Mouse (Mus musculus) gastrocnemius, adult 2 months (tissue): Measurements from ENCODE around the gene Celf6. TPM values are rescaled to one million over a fixed set of nuclear protein-coding genes. Genes with fewer than 3 reads are reported as not detected.

Experiments used
- DNase-seq: peaks from one replicate; pipeline ENCODE4 v3.0.0; 2022
- H3K27ac ChIP-seq: fragments of 200-600 bp; 2 replicates; pipeline ENCODE4 v1.8.1; 2022; ENCODE audit warnings: mild to moderate bottlenecking
- H3K4me3 ChIP-seq: fragments of 200-600 bp; 2 replicates; pipeline ENCODE4 v1.8.1; 2022; ENCODE audit warnings: mild to moderate bottlenecking, moderate library complexity
- CTCF ChIP-seq: fragments of 200-600 bp; IDR thresholded peaks from 2 replicates; pipeline ENCODE4 v1.8.1; 2022; ENCODE audit warnings: antibody characterized with exemption, mild to moderate bottlenecking, moderate library complexity
- intact Hi-C: fragments of 180-260 bp; cut with DNase I; formaldehyde crosslinking; loops from one replicate; pipeline ENCODE4 v1.15.1; 2025
- total RNA-seq, 2 experiments: library from RNA; stranded (reverse); gene quantifications; 2 replicates each; pipeline ENCODE4 v1.2.3; 2021

Gene Celf6
- total RNA-seq, 2 experiments from 2014 or later: not detected

DNA sequence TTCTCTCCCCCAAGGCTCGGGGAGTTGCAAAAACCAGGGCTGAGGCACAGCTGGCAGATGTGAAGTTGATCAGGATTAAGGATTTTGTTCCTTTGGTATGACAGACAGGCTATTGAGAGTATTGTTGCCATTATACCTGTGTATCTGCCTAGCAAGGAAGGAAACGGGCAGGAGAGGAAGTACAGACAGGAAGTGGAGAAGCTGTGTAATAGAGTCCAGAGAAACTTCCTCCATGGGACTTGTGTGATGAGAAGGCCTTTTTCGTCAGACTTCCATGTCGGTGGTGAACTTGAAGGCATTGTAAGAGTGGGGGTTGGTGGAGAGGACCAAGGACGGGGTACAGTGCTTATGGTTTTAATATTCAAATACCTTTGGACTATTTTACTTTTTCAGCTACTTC lies 26.7 kb upstream of the Celf6 start:
- no peak for DNase-seq
- peak overlapping the region; percentile 53 for H3K27ac ChIP-seq
- TF ChIP-seq CTCF: no peak
- H3K4me3 ChIP-seq: no peak overlapping the region
- intact Hi-C loops: no loop called here

DNA sequence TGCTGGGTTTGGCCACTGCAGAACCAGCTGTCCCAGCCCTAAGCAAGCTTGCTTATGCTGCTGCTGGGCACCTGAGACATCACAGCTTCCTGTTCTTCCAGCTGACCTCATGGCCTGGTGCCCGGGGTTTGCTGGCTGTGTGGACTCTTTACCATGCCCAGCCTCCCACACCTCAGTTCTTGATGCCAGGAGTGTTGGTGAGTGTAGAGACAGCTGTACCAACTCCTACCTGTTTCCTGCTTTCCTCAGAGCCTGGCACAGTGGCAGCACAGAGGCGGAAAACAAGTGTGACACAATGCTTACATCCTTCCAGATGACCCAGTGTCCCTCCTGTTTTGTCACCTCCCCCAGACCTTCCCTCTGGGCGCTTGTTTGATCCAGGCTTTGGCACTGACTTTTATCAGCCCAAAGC lies 26.1 kb upstream of the Celf6 start:
- peak overlapping the region; percentile 53 for H3K27ac ChIP-seq
- TF ChIP-seq CTCF: no peak
- peak; percentile 82 for DNase-seq

DNA sequence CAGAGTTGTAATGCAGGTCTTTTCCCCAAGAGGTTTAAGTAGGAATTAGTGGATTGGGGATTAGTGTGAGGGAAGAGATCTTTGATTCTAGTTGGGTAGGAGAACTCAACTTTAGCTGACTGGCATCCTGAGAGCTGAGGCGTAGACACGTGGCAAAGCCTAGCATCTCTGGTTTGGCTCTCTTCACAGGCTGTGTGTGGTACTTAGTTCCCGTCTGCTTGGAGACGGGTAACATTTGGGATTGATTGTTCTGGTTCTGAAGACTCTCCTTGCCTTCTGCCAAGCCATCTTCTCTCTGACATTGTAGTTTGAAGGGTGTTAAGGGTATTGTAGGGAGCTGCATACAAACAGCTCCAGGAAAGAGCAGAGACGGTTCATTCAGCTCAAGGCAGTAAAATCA lies 25.1 kb upstream of the Celf6 start:
- no peak for TF ChIP-seq CTCF
- intact Hi-C loops: no loop called here
- DNase-seq: no peak
- H3K4me3 ChIP-seq: no peak overlapping the region
- no peak overlapping the region for H3K27ac ChIP-seq

More for the DNA sequence above, 26.1 kb upstream of the Celf6 start:
- intact Hi-C loops: no loop called here
- H3K4me3 ChIP-seq: no peak overlapping the region

DNA sequence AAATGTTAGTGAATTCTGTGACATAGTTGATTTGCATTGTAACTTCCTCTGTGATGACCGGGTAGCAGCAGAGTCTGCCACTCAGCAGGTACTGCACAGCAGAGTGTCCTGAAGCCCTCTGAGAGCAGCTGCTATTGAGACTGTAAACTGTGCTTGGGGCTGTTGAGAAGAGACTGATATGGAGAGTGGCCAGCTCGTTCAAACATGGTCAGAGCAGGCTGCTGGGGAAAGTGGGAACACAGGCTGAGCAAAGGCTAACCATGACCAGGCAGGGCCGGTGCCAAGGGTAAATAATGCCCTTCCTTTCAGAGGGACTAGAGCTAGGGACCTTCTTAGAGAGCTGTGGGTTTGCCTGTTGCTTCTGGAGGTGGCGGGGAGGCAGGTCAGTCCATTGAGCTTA lies 24.0 kb upstream of the Celf6 start:
- intact Hi-C loops: no loop called here
- no peak for TF ChIP-seq CTCF
- Histone ChIP-seq H3K4me3 (no peak overlapping the region), H3K27ac (no peak overlapping the region)
- no peak for DNase-seq

DNA sequence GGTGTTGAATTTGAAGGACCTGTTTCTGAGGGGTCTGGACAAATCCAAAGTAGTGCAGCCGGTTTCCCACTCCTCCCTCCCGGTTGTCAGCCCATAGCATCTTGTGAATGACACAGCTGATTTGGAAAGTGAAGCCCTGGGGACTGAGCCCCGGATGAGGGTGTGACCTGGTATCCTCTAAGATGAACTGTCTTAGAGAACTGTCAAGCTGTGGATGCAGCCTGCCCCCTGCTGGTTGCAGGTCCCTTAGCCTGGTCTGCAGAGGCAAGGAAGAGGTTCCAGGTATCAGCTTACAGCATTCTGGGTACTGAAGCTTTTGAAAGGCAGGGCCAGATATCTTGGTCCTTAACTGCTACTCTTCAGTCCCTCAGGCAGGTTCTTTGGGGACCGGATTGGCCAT lies 12.1 kb upstream of the Celf6 start:
- DNase-seq: peak; percentile 91
- H3K4me3 ChIP-seq: no peak overlapping the region
- no peak overlapping the region for H3K27ac ChIP-seq
- peak; percentile 95 for TF ChIP-seq CTCF
- intact Hi-C loops: loop anchor here (5.0 kb wide), 1 partner anchor 223 kb away; no protein-coding TSS in a partner anchor

DNA sequence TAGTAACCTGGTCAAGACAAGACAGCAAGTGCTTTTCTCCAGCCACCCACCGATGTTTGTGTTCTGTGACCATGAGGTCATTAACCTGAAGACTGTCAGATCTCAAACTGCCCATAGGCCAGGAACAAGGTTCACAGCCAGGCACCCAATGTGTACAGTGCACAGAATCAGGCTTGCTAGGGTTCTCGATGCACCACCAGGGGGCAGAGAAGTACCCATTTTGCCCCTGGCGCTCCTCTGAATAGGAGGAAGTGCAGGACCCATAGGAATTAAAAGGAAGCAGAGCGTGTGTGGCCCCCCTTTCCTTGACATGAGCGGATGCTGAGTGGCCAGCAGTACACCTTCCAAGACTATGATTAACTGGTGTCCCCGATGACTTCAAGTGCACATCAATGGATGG lies 10.6 kb upstream of the Celf6 start:
- intact Hi-C loops: loop anchor here (2.0 to 5.0 kb wide), 2 partner anchors 18 to 225 kb away; no protein-coding TSS in a partner anchor
- peak; percentile 59 for DNase-seq
- Histone ChIP-seq H3K4me3 (no peak overlapping the region), H3K27ac (no peak overlapping the region)
- peak; percentile 68 for TF ChIP-seq CTCF

DNA sequence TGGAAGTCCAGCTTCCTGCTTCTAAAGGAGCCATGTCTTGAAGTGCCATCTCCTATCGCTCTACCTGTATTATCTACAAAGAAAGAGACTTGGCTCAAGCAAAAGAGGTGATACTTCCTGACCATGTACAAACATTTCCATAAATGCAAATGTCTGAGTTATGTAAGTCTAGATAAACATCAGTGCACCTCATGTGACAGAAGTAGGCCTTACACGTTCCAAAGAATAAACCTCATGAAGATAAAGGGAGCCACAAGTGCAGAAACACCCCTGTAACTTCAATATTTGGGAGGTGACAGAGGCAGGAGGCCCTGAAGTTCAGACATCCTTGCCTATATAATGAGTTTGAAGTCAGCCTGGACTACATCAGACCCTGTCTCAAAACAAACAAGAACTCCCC lies 5.9 kb upstream of the Celf6 start:
- Histone ChIP-seq H3K4me3 (no peak overlapping the region), H3K27ac (no peak overlapping the region)
- no peak for DNase-seq
- intact Hi-C loops: no loop called here
- no peak for TF ChIP-seq CTCF

DNA sequence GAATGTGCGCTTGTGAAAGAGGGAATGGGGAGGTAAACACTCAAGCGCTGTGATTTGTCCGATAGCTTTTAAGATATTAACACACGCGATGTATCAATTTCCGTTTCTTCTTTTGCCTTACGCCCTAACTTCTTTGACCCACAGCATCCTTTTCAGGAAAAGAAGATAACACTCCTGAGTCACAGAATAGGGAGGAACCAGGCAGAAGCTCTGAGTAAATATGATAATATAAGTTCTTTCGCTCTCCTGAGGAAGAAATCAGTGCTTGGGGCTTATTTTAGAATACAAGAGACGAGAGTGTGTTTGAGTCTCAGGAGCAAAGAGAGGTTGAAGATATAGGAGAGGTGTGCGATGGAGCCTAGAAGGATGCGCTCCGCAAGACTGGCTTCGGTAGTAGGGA lies 316 bp upstream of the Celf6 start:
- Histone ChIP-seq H3K4me3 (peak overlapping the region; percentile 72), H3K27ac (no peak overlapping the region)
- TF ChIP-seq CTCF: no peak
- intact Hi-C loops: no loop called here
- DNase-seq: no peak

DNA sequence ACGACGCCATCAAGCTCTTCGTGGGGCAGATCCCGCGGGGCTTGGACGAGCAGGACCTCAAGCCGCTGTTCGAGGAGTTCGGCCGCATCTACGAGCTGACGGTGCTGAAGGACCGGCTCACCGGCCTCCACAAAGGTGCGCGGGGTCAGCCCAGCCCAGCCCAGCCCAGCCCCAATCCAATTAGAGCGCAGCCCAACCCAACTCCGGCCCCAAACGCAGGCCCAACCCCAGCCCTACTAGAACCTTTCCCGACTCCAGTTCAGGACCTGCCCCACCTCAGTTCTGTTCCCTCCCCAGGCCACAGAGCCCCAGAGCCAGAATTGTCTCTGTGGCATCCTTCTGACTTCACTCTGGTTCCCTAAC lies 769 bp downstream of the Celf6 start:
- intact Hi-C loops: no loop called here
- no peak for TF ChIP-seq CTCF
- DNase-seq: no peak
- no peak overlapping the region for H3K27ac ChIP-seq
- peak overlapping the region; percentile 72 for H3K4me3 ChIP-seq

DNA sequence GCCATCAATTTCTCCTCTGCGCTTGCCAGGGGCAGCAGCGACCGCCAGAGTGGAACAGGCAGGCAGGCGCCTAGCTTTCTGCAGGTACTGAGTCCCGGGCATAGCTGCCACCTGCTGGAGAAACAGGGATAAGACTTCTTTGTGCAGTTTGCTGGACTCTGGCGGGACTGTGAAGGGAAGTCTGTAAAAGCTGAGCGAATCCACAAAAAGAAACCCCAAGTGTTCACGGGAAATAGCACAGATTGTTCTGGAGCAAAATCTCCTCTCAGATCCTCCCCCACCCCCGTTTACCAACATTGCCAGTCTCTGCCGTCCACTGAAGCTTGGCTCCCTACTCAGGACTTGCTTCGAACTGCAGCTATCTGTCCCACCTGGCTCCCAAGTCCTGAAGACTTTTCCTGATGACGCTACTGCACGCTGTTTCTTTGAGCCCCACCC lies 7.2 kb downstream of the Celf6 start:
- Histone ChIP-seq H3K4me3 (peak overlapping the region; percentile 60), H3K27ac (no peak overlapping the region)
- intact Hi-C loops: loop anchor here (2.0 to 10.0 kb wide), 2 partner anchors 18 to 680 kb away; no protein-coding TSS in a partner anchor
- peak; percentile 76 for DNase-seq
- peak; percentile 88 for TF ChIP-seq CTCF

DNA sequence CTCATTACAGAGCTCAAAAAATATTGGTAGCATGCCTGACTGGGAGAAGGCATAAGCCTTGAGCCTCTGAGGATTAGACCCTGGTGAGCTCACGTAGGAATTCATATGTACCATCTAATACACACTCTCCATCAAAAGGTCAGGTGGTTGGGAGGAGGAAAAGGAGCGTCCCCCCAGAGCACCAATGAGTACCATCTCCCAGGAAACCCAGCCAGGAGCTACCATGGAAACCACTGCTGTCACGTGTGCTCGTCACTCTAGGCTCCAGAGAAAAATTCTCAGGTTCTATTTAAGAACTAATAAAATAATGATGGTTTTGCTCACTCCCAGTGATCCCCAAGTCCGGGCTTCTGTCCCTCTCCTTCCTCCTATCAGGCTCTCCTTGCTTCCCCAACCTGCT lies 10.5 kb downstream of the Celf6 start:
- Histone ChIP-seq H3K27ac (no peak overlapping the region), H3K4me3 (no peak overlapping the region)
- no peak for DNase-seq
- intact Hi-C loops: loop anchor here (10.0 kb wide), 1 partner anchor 683 kb away; no protein-coding TSS in a partner anchor
- TF ChIP-seq CTCF: no peak

DNA sequence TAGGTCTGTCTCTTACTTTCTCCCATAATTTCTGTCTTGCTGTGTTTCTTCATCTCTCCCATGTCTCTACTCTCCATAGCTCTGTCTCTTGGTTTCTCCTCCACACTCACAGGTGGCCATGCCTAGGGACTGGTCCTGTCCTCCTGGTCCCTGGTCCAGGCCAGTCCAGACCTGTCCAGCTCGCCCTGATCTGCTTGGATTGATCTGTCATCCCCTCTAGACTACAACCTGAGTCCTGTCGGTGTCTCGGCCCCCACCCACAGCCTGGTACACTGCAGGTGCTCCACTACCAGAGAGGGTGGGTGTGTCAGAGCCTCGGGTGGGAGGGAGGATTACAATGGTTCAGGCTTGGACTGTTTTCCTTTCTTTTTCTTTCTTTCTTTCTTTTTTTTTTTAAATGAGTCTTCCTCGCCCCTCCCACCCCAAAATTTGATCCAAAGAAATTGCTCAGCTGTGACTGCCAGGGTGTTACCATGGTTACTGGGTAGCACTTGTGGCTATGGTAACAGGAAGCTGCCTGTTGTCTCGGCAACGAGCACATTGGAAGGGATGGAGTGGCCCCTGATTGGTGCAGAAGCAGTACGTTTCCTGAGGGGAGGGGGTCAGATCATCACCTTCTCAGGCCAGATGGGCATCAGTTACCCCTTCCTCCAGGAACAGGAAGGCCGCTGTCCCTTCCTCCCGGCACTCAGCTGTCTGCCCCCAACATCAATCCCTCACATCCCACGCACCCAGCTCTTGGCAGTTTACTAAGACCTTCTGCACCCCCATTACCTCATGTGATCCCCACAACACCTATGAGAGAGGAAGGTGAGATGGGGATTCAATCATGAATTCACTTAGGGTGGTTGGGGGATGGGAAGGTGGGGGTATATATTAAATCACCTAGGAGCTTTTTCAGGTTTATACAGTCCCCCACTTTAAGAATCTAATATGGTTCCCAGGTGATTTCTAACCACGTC lies 11.3 kb downstream of the Celf6 start:
- intact Hi-C loops: loop anchor here (10.0 kb wide), 1 partner anchor 684 kb away; no protein-coding TSS in a partner anchor

DNA sequence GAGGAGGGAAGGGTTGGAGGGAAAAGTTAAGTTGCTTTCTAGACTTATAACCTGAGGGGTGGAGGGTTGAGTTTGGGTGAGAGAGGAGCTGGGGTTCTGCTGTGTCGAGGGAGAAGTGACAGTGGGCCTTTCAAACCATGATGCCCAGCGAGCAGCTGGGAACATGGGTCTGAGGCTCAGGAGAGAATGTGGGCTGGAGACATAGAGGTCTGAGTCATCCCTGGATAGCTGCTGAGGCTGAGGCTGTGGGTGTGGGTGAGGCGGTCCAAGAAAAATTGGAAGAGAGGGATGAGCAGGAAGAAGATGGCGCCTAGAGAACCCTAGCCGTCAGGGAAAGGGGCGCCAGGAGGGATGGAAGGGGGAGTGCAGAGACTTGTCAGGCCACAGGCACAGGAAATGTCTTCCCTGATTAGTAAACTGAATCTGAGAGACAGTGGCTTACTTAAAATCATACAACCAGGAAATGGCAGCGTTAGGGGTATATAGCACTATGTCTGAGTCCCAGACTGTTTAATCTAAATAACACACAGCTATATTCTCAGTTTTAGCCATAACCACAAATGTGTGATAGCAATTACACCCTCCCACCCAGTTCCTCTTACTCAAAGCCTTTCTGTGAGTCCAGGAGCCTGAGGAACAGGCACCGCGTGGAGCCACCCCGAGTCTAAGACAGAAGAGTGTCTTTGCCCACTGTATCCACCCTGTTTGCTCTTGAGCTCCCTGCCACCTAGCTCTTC lies 12.2 kb downstream of the Celf6 start:
- intact Hi-C loops: loop anchor here (10.0 kb wide), 1 partner anchor 685 kb away; no protein-coding TSS in a partner anchor
- H3K27ac ChIP-seq: no peak overlapping the region
- no peak overlapping the region for H3K4me3 ChIP-seq
- no peak for DNase-seq
- no peak for TF ChIP-seq CTCF

More for the DNA sequence above, 11.3 kb downstream of the Celf6 start:
- no peak for TF ChIP-seq CTCF
- no peak overlapping the region for H3K27ac ChIP-seq
- H3K4me3 ChIP-seq: no peak overlapping the region
- DNase-seq: no peak
